Comparison of ENCODE assay signal across 32 mouse cellular contexts in the genomic region with DNA sequence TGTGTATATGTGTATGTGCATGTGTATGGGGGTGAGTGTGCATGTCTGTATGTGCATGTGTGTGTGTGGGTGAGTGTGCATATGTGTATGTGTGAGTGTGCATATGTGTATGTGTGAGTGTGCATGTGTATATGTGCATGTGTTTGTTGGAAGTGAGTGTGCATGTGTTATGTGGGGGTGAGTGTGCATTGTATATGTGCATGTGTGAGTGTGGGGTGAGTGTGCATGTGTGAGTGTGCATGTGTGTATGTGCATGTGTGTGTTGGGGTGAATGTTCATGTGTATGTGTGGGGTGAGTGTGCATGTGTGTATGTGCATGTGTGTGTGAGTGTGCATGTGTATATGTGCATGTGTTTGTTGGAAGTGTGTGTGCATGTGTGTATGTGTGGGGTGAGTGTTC.
"Had no signal": no experiment of that assay in that cellular context is flagged by ENCODE, and none has a peak within 500 bp of the region (broad histone marks: within the 10 kb centered on the region; RNA-seq: fewer than 3 reads in every experiment).

No protein-coding gene starts in this region.

- H3K9ac ChIP-seq: limb, embryonic 12.5 days; limb, embryonic 13.5 days; limb, embryonic 15.5 days; liver, embryonic 12.5 days; liver, embryonic 13.5 days; liver, embryonic 14.5 days; liver, embryonic 15.5 days; liver, postnatal 0 days; lung, embryonic 14.5 days; lung, embryonic 15.5 days; midbrain, embryonic 12.5 days; midbrain, embryonic 13.5 days; midbrain, embryonic 15.5 days; neural tube, embryonic 12.5 days had no signal

- H3K27me3 ChIP-seq: limb, embryonic 12.5 days; limb, embryonic 13.5 days; limb, embryonic 15.5 days; liver, embryonic 13.5 days; lung, embryonic 15.5 days; midbrain, embryonic 12.5 days; midbrain, embryonic 13.5 days; midbrain, embryonic 15.5 days; neural tube, embryonic 12.5 days had no signal

- H3K36me3 ChIP-seq: limb, embryonic 10.5 days; limb, embryonic 12.5 days; limb, embryonic 13.5 days; limb, embryonic 15.5 days; liver, embryonic 12.5 days; liver, embryonic 13.5 days; liver, embryonic 15.5 days; lung, embryonic 15.5 days; midbrain, embryonic 10.5 days; midbrain, embryonic 12.5 days; midbrain, embryonic 13.5 days; midbrain, embryonic 15.5 days; neural tube, embryonic 12.5 days had no signal

- H3K4me2 ChIP-seq: limb, embryonic 12.5 days; limb, embryonic 13.5 days; limb, embryonic 15.5 days; liver, embryonic 11.5 days; liver, embryonic 12.5 days; liver, embryonic 13.5 days; liver, embryonic 15.5 days; lung, embryonic 14.5 days; lung, embryonic 15.5 days; midbrain, embryonic 11.5 days; midbrain, embryonic 12.5 days; midbrain, embryonic 13.5 days; midbrain, embryonic 15.5 days; neural tube, embryonic 12.5 days had no signal

- H3K4me3 ChIP-seq: limb, embryonic 10.5 days; limb, embryonic 12.5 days; limb, embryonic 13.5 days; limb, embryonic 15.5 days; liver, embryonic 12.5 days; liver, embryonic 13.5 days; liver, embryonic 15.5 days; lung, embryonic 15.5 days; megakaryocyte, embryonic 14.5 days; midbrain, embryonic 10.5 days; midbrain, embryonic 12.5 days; midbrain, embryonic 13.5 days; midbrain, embryonic 15.5 days; myocyte; neural tube, embryonic 12.5 days had no signal

- DNase-seq: left cerebral cortex, postnatal 4 days; liver; liver, embryonic 13.5 days; liver, postnatal 0 days; lung, adult 18-20 months; lung, adult 2 months; lung, embryonic 14.5 days; lung, postnatal 10 days; lung, postnatal 14 days; lung, postnatal 36 days; lung, postnatal 4 days; midbrain, embryonic 14.5 days had no signal

- H3K9me3 ChIP-seq: limb, embryonic 10.5 days; limb, embryonic 12.5 days; limb, embryonic 13.5 days; limb, embryonic 15.5 days; liver, embryonic 12.5 days; liver, embryonic 13.5 days; liver, embryonic 15.5 days; lung, embryonic 15.5 days; midbrain, embryonic 10.5 days; midbrain, embryonic 12.5 days; midbrain, embryonic 13.5 days; midbrain, embryonic 15.5 days; neural tube, embryonic 12.5 days had no signal

- H3K27ac ChIP-seq: limb, embryonic 10.5 days; limb, embryonic 12.5 days; limb, embryonic 13.5 days; limb, embryonic 15.5 days; liver, embryonic 12.5 days; liver, embryonic 13.5 days; liver, embryonic 14.5 days; liver, embryonic 15.5 days; lung, embryonic 15.5 days; macrophage; midbrain, embryonic 10.5 days; midbrain, embryonic 12.5 days; midbrain, embryonic 13.5 days; midbrain, embryonic 15.5 days; neural tube, embryonic 12.5 days had no signal

- H3K4me1 ChIP-seq: limb, embryonic 12.5 days; liver, embryonic 12.5 days; liver, embryonic 13.5 days; liver, embryonic 15.5 days; neural tube, embryonic 12.5 days had no signal

- ATAC-seq: liver, embryonic 12.5 days; liver, postnatal 0 days; lung, postnatal 0 days; midbrain, embryonic 13.5 days; midbrain, embryonic 15.5 days; midbrain, embryonic 16.5 days had no signal
